Mouse (Mus musculus): Measurements from ENCODE around the gene Olfr520.
"Not testable (repeated sequence)": the region's sequence is repeated elsewhere in the genome, so short reads cannot be mapped to it uniquely, and the experiment has no call there.

Gene Olfr520

DNA sequence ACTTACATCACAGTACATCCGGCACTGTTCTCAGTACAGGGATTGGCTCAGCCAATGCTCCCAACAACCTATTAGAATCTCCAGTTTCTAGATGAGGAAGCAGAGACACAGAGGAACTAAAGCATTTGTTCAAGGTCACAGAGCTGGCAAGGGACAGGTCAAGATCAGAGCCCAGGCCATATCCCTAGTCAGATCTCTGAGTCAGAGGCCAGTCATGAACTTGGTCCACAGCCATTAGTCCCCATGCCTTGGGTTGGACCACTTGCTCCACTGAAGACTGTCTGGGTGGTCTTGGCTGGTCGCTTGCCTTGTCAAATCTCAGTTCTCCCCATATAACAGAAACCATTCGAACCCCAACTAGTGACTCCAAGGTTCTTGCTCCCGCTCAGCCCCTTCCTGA is 17.6 kb upstream of the Olfr520 start:
- DNase-seq (ENCODE audit: low spot score) = no peak

DNA sequence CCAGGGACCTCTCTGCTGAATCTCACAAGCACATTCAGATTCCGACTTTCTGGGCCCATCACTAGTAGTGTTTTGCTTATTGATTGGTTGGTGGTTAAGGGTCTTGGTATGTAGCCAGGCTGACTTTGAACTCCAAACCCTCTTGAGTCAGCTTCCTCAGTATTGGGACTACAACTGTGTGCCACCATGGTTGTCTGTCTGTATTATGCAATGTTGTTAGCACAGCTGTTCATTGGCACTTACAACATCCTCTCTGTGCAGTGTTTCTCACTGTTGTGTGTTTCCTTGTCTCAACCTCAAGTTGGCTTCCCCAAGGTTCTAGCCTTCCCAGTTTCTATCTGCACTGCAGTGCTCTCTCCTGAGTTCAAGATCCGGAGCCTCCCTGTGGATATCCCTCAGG is 13.5 kb upstream of the Olfr520 start:
- DNase-seq (ENCODE audit: low spot score) = no peak

DNA sequence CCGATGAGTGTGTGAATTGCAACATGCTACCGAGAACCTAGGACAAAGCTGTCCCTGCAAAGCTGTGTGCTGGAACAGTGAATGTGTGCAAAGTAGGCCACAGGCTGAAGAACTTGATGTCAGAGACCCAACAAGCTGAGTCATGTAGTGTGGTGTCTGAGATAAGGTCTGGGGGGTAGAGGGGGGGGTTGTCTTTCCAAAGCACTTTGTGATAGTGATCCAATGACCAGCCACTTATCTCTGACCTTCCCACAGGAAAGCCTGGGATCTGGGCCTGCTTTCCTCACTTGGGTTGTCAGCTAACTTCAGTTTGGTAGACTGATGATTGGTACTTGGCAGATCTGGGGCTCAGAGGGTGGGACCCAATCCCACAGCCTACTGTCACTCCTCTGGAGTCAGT is 4.5 kb downstream of the Olfr520 start:
- DNase-seq (ENCODE audit: low spot score) = no peak

DNA sequence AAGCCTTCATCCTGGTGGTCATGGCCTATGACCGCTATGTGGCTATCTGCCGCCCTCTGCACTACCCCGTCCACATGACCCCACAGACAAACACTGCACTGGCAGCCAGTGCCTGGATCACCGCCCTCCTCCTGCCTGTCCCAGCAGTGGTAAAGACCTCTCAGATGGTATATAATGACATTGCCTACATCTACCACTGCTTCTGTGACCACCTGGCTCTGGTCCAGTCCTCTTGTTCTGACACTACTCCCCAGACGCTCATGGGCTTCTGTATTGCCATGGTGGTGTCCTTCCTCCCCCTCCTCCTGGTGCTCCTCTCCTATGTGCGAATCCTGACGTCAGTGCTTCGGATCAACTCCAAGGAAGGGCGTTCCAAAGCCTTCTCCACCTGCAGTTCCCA is 5.4 kb downstream of the Olfr520 start:
- DNase-seq (ENCODE audit: low spot score) = not testable (repeated sequence)

DNA sequence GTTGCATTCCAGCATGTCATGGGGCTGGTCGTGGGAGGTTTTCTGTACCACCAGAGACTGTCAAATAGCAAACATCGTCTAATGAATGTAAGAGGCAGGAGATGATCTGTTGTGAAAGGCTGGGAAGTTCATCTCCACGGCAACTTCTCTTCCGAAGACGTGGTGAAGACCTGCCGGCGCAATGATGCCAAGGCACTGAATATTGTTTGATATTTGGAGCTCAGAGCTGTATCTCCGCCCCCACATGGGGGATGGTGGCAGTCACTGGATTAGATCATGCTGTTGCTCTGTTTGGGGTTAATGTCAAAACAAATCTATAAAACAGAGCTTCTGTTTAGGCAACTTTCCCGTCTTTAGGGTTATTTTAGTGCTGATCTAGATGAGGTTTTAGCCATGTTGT is 9.2 kb downstream of the Olfr520 start:
- DNase-seq (ENCODE audit: low spot score) = no peak

DNA sequence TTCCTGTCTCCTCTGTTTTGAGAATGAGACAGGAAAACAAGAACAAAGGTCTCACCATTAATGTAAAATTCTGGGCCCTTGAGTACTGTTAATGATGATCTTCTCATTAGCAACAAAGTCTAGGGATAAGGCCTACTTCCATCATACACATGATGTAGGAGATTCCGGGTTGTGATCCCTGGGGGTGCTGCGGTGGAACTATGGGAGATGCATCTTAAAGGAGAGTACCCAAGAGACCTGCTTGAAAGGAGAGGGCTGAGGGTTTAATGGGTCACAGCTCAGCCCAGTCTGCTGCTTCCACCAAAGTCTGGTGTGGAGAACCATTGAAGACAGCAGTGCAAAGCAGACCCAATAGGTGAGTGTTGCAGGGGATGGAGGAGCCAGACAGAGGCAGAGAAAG is 33.1 kb downstream of the Olfr520 start, which contains the start of gene Olfr521:
Gene Olfr521, plus strand, starts transcription at position 301 of the 400 bp plus-strand sequence.
- no peak for DNase-seq (ENCODE audit: low spot score)

DNA sequence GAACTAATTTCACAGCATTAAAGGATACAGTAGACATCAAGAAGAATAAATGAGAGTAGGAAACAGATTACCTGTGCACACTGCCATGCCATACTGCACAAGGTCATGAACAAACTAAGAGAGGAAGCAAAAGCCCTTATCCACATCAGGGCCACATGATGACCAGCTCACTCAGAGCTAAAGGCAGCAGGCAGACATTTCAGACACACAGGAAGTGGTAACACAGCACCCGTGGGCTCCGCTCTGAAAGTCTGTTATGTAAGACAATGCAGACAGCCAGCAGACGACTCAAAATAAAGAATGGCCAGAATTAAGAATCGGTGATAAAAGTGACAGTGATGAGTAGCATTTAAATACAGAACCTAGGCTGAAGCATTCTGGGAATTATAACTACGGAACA is 51.3 kb downstream of the Olfr520 start:
- no peak for DNase-seq (ENCODE audit: low spot score)

DNA sequence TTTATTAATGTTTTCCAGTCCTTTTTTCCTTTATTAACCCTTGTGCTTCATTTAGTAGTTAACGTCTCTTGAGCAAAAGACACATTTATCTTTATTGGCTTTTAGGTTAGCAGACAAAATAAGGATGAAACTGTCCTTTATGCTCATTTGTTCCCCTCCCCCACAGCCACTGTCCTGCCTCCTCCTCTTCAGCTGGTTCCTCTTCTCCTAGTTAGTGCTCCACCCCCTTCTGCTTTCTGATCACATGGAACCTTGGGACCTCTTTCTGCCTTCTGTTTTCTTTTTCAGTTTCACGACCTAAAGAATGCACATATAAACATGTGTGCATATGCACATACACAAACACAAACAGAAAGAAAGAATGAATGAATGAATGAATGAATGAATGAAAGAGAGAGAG is 51.8 kb downstream of the Olfr520 start:
- DNase-seq (ENCODE audit: low spot score) = no peak

DNA sequence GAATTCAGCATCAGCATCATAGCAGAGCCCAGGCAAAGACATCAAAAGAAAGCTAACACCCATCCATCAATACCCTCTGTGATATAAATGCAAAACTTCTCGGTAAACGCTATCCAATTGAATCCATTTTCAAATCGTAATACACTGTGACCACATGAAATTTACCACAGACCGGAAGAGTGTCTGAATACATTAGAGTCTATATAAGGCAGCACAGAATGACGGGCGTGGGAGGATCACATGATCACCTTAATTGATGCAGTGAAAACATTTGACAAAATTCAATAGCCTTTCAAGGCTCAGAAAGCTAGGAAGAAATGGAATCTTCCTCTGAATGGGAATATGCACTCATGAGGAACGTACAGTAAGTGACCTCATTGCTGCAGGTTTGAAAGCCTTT is 53.3 kb downstream of the Olfr520 start:
- no peak for DNase-seq (ENCODE audit: low spot score)

DNA sequence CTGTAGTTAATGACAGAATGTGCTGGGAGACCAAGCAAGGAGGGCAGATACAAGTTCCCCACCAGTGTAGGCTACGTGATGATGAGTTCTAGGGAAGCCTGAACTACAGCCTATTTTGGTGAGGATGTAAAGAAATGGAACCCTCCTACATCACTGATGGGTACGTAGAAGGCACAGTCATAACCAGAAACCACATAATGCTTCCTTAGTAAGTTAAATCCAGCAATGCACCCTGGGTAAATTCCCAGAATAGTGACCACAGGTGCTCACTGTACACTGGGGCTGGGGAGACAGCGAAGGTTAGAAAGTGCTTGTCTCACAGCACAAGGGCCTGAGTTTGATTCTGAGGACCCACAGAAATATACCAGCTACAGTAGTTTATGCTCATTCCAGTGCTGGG is 55.5 kb downstream of the Olfr520 start:
- no peak for DNase-seq (ENCODE audit: low spot score)

Measured in layer of hippocampus, adult 9-10 months (tissue).